Mouse (Mus musculus): ENCODE results near the gene Zfp873. TPM values are rescaled to one million over a fixed set of nuclear protein-coding genes. Genes with fewer than 3 reads are reported as not detected.
"Not testable (repeated sequence)": the region's sequence is repeated elsewhere in the genome, so short reads cannot be mapped to it uniquely, and the experiment has no call there.

The Zfp873 gene
- total RNA-seq (2021) = 1 to 10 TPM; 4.4 to 6.4 TPM
- polyA plus RNA-seq (2012; rRNA removed) = 0.25 and 0.33 TPM in 2 replicates
- long read RNA-seq = 0 reads

- DNase-seq = peak; percentile 95
These were observed at the start of gene Zfp873 for GRCm38 (mm10) chr10:82047597-82048459. TSS of gene Zfp873 (plus strand) at chr10:82048123.

- not testable (repeated sequence) for DNase-seq
These were observed 44.7 kb upstream of the Zfp873 start for GRCm38 (mm10) chr10:82003209-82003608.

GRCm38 (mm10) chr10:82004822-82005221 is 43.1 kb upstream of the Zfp873 start:
- not testable (repeated sequence) for DNase-seq

GRCm38 (mm10) chr10:82042191-82042590 is 5.7 kb upstream of the Zfp873 start:
- no peak for DNase-seq

GRCm38 (mm10) chr10:82046603-82047002 is 1.3 kb upstream of the Zfp873 start:
- DNase-seq = no peak

GRCm38 (mm10) chr10:82048460-82048804 is 509 bp downstream of the Zfp873 start:
- DNase-seq = not testable (repeated sequence)

- DNase-seq = peak; percentile 65
These were observed 35.1 kb downstream of the Zfp873 start, which contains the start of gene BC024063 for GRCm38 (mm10) chr10:82082728-82083621. TSS of gene BC024063 (plus strand) at chr10:82083353.

- not testable (repeated sequence) for DNase-seq
These were observed 35.7 kb downstream of the Zfp873 start for GRCm38 (mm10) chr10:82083622-82083971.

Other genes with a start within 250 kb of the Zfp873 start
- 1 to 10 TPM in 1 of 2 experiments, under 1 TPM in 1; 0.72 to 2.7 TPM for gene Gm4767, start 235.9 kb upstream of the Zfp873 start, total RNA-seq (2021)
- gene Gm4767, start 235.9 kb upstream of the Zfp873 start, polyA plus RNA-seq (2012; rRNA removed) = not detected in 2 replicates
- gene Gm32687, start 184.2 kb upstream of the Zfp873 start, total RNA-seq (2021) = 1 to 10 TPM; 1.0 to 1.7 TPM
- 0.07 and 0.10 TPM in 2 replicates for gene Gm32687, start 184.2 kb upstream of the Zfp873 start, polyA plus RNA-seq (2012; rRNA removed)
- gene Zfp781, start 117.6 kb upstream of the Zfp873 start, total RNA-seq (2021) = 1 to 10 TPM; 1.0 to 1.8 TPM
- not detected in 2 replicates for gene Zfp781, start 117.6 kb upstream of the Zfp873 start, polyA plus RNA-seq (2012; rRNA removed)
- 1 to 10 TPM; 2.4 to 4.3 TPM for gene BC024063, start 35.2 kb downstream of the Zfp873 start, total RNA-seq (2021)
- not detected in 2 replicates for gene BC024063, start 35.2 kb downstream of the Zfp873 start, polyA plus RNA-seq (2012; rRNA removed)
- gene AU041133, start 79.9 kb downstream of the Zfp873 start, total RNA-seq (2021) = 1 to 10 TPM; 2.3 to 3.8 TPM
- 0.06 and 0.13 TPM in 2 replicates for gene AU041133, start 79.9 kb downstream of the Zfp873 start, polyA plus RNA-seq (2012; rRNA removed)
- 1 to 10 TPM; 5.5 to 7.3 TPM for gene Zfp938, start 193.2 kb downstream of the Zfp873 start, total RNA-seq (2021)
- gene Zfp938, start 193.2 kb downstream of the Zfp873 start, polyA plus RNA-seq (2012; rRNA removed) = 0.19 and 0.30 TPM in 2 replicates

Data from adrenal gland, adult 2 months (tissue).